Mouse (Mus musculus): ENCODE results near the gene Il1r1.

- TF ChIP-seq CTCF (IDR thresholded peaks at IDR 0.05; ENCODE audit: borderline replicate concordance, extremely low read depth, insufficient read depth, insufficient read length) (no peak), POLR2A (IDR thresholded peaks at IDR 0.05; ENCODE audit: borderline replicate concordance, extremely low read depth, insufficient read depth, insufficient read length, poor library complexity, severe bottlenecking) (no peak)
These were observed 6.2 kb downstream of the Il1r1 start for GRCm38 (mm10) chr1:40231116-40231515.

Data from brain, embryonic 14.5 days (tissue).